Mouse (Mus musculus): ENCODE data around the gene Six5. TPM values are rescaled to one million over a fixed set of nuclear protein-coding genes. Genes with fewer than 3 reads are reported as not detected.

Gene Six5
- polyA plus RNA-seq, 1 experiment from 2014 or later: 7.5 TPM

GRCm38 (mm10) chr7:19146793-19147192, 52.4 kb downstream of the Six5 start:
- peaks cover 30% of the 10 kb centered on the region for H3K36me3 ChIP-seq
- H3K4me1 ChIP-seq: peaks cover 26% of the 10 kb centered on the region
- WGBS: 86% methylated on average over 10 of the region's 10 CpGs
- no peak overlapping the region for H3K27ac ChIP-seq
- no peak overlapping the region for H3K4me3 ChIP-seq
- H3K27me3 ChIP-seq (ENCODE audit: low read depth, poor library complexity, severe bottlenecking): no peaks in the 10 kb centered on the region
- no peak for DNase-seq (ENCODE audit: low spot score)
- H3K9me3 ChIP-seq (replicated peaks): no peaks in the 10 kb centered on the region

- no peak for DNase-seq (ENCODE audit: low spot score)
- H3K27me3 ChIP-seq (ENCODE audit: low read depth, poor library complexity, severe bottlenecking): no peaks in the 10 kb centered on the region
Observed at GRCm38 (mm10) chr7:19147497-19148045, 53.2 kb downstream of the Six5 start.

More at GRCm38 (mm10) chr7:19147497-19148045, 53.2 kb downstream of the Six5 start:
- no peak overlapping the region for H3K27ac ChIP-seq
- WGBS: 50% methylated on average over 6 of the region's 6 CpGs
- no peaks in the 10 kb centered on the region for H3K9me3 ChIP-seq (replicated peaks)
- peak overlapping the region; percentile 69; the same call in 1 of the 2 replicates for H3K4me3 ChIP-seq
- peaks cover 31% of the 10 kb centered on the region for H3K36me3 ChIP-seq
- peaks cover 26% of the 10 kb centered on the region for H3K4me1 ChIP-seq

Small RNAs within 50 kb of the gene (microRNA-seq; reads per million reads assigned to microRNA genes)
- not detected for gene Mir3100

Other genes starting within 250 kb of the Six5 start
- 0.33 and 0.58 TPM in 2 replicates for gene Pglyrp1, start 223.3 kb upstream of the Six5 start, polyA plus RNA-seq (2016; fragmentation: Nextera tagmentation; extraction: Ambion mirVana)
- gene Ccdc61, start 184.2 kb upstream of the Six5 start, polyA plus RNA-seq (2016; fragmentation: Nextera tagmentation; extraction: Ambion mirVana): 34.1 and 37.6 TPM in 2 replicates
- 0.23 and 0.28 TPM in 2 replicates for gene Nova2, start 168.7 kb upstream of the Six5 start, polyA plus RNA-seq (2016; fragmentation: Nextera tagmentation; extraction: Ambion mirVana)
- not detected in 2 replicates for gene Nanos2, start 107.2 kb upstream of the Six5 start, polyA plus RNA-seq (2016; fragmentation: Nextera tagmentation; extraction: Ambion mirVana)
- gene Mypop, start 103.3 kb upstream of the Six5 start, polyA plus RNA-seq (2016; fragmentation: Nextera tagmentation; extraction: Ambion mirVana): 3.4 and 4.0 TPM in 2 replicates
- gene Irf2bp1, start 90.5 kb upstream of the Six5 start, polyA plus RNA-seq (2016; fragmentation: Nextera tagmentation; extraction: Ambion mirVana): 30.8 and 34.4 TPM in 2 replicates
- not detected in 2 replicates for gene Foxa3, start 71.1 kb upstream of the Six5 start, polyA plus RNA-seq (2016; fragmentation: Nextera tagmentation; extraction: Ambion mirVana)
- gene Sympk, start 70.2 kb upstream of the Six5 start, polyA plus RNA-seq (2016; fragmentation: Nextera tagmentation; extraction: Ambion mirVana): 50.4 and 54.6 TPM in 2 replicates
- not detected in 2 replicates for gene Rsph6a, start 39.9 kb upstream of the Six5 start, polyA plus RNA-seq (2016; fragmentation: Nextera tagmentation; extraction: Ambion mirVana)
- gene Dmwd, start 18.4 kb upstream of the Six5 start, polyA plus RNA-seq (2016; fragmentation: Nextera tagmentation; extraction: Ambion mirVana): 20.0 and 21.4 TPM in 2 replicates
- 7.2 and 8.7 TPM in 2 replicates for gene Dmpk, start 10.7 kb upstream of the Six5 start, polyA plus RNA-seq (2016; fragmentation: Nextera tagmentation; extraction: Ambion mirVana)
- 1.1 and 2.2 TPM in 2 replicates for gene Gm4969, start 23.8 kb downstream of the Six5 start, polyA plus RNA-seq (2016; fragmentation: Nextera tagmentation; extraction: Ambion mirVana)
- gene Fbxo46, start 25.3 kb downstream of the Six5 start, polyA plus RNA-seq (2016; fragmentation: Nextera tagmentation; extraction: Ambion mirVana): 15.2 and 19.6 TPM in 2 replicates
- gene Qpctl, start 54.7 kb downstream of the Six5 start, polyA plus RNA-seq (2016; fragmentation: Nextera tagmentation; extraction: Ambion mirVana): 12.5 and 14.4 TPM in 2 replicates
- 176 and 199 TPM in 2 replicates for gene Snrpd2, start 55.1 kb downstream of the Six5 start, polyA plus RNA-seq (2016; fragmentation: Nextera tagmentation; extraction: Ambion mirVana)
- 0.06 and 0.09 TPM in 2 replicates for gene Gipr, start 71.5 kb downstream of the Six5 start, polyA plus RNA-seq (2016; fragmentation: Nextera tagmentation; extraction: Ambion mirVana)
- 3.2 and 6.4 TPM in 2 replicates for gene Eml2, start 81.8 kb downstream of the Six5 start, polyA plus RNA-seq (2016; fragmentation: Nextera tagmentation; extraction: Ambion mirVana)
- 6.5 and 8.5 TPM in 2 replicates for gene Gpr4, start 117.9 kb downstream of the Six5 start, polyA plus RNA-seq (2016; fragmentation: Nextera tagmentation; extraction: Ambion mirVana)
- 45.7 and 48.7 TPM in 2 replicates for gene Opa3, start 133.7 kb downstream of the Six5 start, polyA plus RNA-seq (2016; fragmentation: Nextera tagmentation; extraction: Ambion mirVana)
- gene Vasp, start 177.2 kb downstream of the Six5 start, polyA plus RNA-seq (2016; fragmentation: Nextera tagmentation; extraction: Ambion mirVana): 68.1 and 75.7 TPM in 2 replicates
- 0.16 and 0.39 TPM in 2 replicates for gene Ppm1n, start 185.5 kb downstream of the Six5 start, polyA plus RNA-seq (2016; fragmentation: Nextera tagmentation; extraction: Ambion mirVana)
- gene Rtn2, start 188.0 kb downstream of the Six5 start, polyA plus RNA-seq (2016; fragmentation: Nextera tagmentation; extraction: Ambion mirVana): 5.5 and 5.6 TPM in 2 replicates
- 0.04 and 0.11 TPM in 2 replicates for gene Fosb, start 215.5 kb downstream of the Six5 start, polyA plus RNA-seq (2016; fragmentation: Nextera tagmentation; extraction: Ambion mirVana)